Mouse (Mus musculus) MEL (cell line): ENCODE results near the gene Zfand3. TPM values are rescaled to one million over a fixed set of nuclear protein-coding genes. Genes with fewer than 3 reads are reported as not detected.

Experiments used
- DNase-seq: peaks from one replicate; pipeline ENCODE4 v3.0.0; 2011; ENCODE audit warnings: low read depth, low spot score
- H3K27ac ChIP-seq: 2 replicates; pipeline ENCODE4 v1.5.1; 2012; ENCODE audit warnings: low read depth, mild to moderate bottlenecking, control low read depth, low read length, moderate library complexity; ENCODE audit not compliant: control insufficient read depth
- H3K27me3 ChIP-seq, 2 experiments: fragments of 150-350 bp in 1 of 2; sonication (generic) in 1 of 2; 2 replicates each; pipeline ENCODE4 v1.6.1; 2012; ENCODE audit warnings: low read length in 2 of 2, mild to moderate bottlenecking in 2 of 2, improper control_type of control experiment in 1 of 2, moderate library complexity in 1 of 2; ENCODE audit not compliant: insufficient read depth in 2 of 2, control insufficient read depth in 1 of 2
- H3K36me3 ChIP-seq, 2 experiments: 2 replicates each; pipeline ENCODE4 v1.6.1; 2012 to 2014; ENCODE audit warnings: low read length in 2 of 2, improper control_type of control experiment in 1 of 2, inconsistent platforms in 1 of 2, mild to moderate bottlenecking in 1 of 2; ENCODE audit not compliant: insufficient read depth in 2 of 2, control insufficient read depth in 1 of 2
- H3K4me1 ChIP-seq, 2 experiments: fragments of 150-350 bp in 1 of 2; sonication (generic) in 1 of 2; 2 replicates each; pipeline ENCODE4 v1.6.1; 2012; ENCODE audit warnings: low read length in 2 of 2, improper control_type of control experiment in 1 of 2, mild to moderate bottlenecking in 1 of 2; ENCODE audit not compliant: insufficient read depth in 2 of 2, control insufficient read depth in 1 of 2
- H3K4me3 ChIP-seq, 2 experiments: fragments of 150-350 bp in 1 of 2; sonication (generic) in 1 of 2; 2 replicates each; pipeline ENCODE4 v1.5.1; 2012; ENCODE audit warnings: low read depth in 2 of 2, low read length in 2 of 2, mild to moderate bottlenecking in 2 of 2, moderate library complexity in 2 of 2, control low read depth in 1 of 2, improper control_type of control experiment in 1 of 2; ENCODE audit not compliant: control insufficient read depth in 1 of 2, insufficient read depth in 1 of 2
- H3K79me2 ChIP-seq: 2 replicates; pipeline ENCODE4 v1.6.1; 2012; ENCODE audit warnings: mild to moderate bottlenecking, low read length, moderate library complexity; ENCODE audit not compliant: control insufficient read depth, poor library complexity, insufficient read depth
- H3K9ac ChIP-seq: 2 replicates; pipeline ENCODE4 v1.6.1; 2012; ENCODE audit warnings: low read depth, mild to moderate bottlenecking, control low read depth, low read length, moderate library complexity; ENCODE audit not compliant: control insufficient read depth, poor library complexity, severe bottlenecking
- H3K9me3 ChIP-seq: fragments of 150-350 bp; sonication (generic); replicated peaks from 2 replicates; pipeline ENCODE4 v1.6.1; 2012; ENCODE audit warnings: mild to moderate bottlenecking, low read length, improper control_type of control experiment, moderate library complexity; ENCODE audit not compliant: insufficient read depth
- BHLHE40 ChIP-seq: IDR thresholded peaks from 2 replicates; pipeline ENCODE4 v1.6.1; 2012; ENCODE audit warnings: low read depth, mild to moderate bottlenecking, inconsistent platforms, low read length, improper control_type of control experiment, borderline replicate concordance
- E2F4 ChIP-seq: IDR thresholded peaks from 2 replicates; pipeline ENCODE4 v1.6.1; 2011; ENCODE audit warnings: low read depth, low read length, improper control_type of control experiment, borderline replicate concordance
- ELF1 ChIP-seq: IDR thresholded peaks from 2 replicates; pipeline ENCODE4 v1.6.1; 2014; ENCODE audit warnings: low read depth, mild to moderate bottlenecking, inconsistent platforms, low read length, improper control_type of control experiment, moderate library complexity
- EP300 ChIP-seq, 2 experiments: IDR thresholded peaks; 2 replicates each; pipeline ENCODE4 v1.6.1; 2011; ENCODE audit warnings: improper control_type of control experiment in 2 of 2, low read length in 2 of 2, low read depth in 1 of 2, mild to moderate bottlenecking in 1 of 2
- GATA1 ChIP-seq: IDR thresholded peaks from 2 replicates; pipeline ENCODE4 v1.6.1; 2011; ENCODE audit warnings: low read depth, low read length, improper control_type of control experiment
- JUND ChIP-seq: IDR thresholded peaks from 2 replicates; pipeline ENCODE4 v1.6.1; 2011; ENCODE audit warnings: low read depth, mild to moderate bottlenecking, improper control_type of control experiment, low read length
- MAX ChIP-seq: IDR thresholded peaks from 2 replicates; pipeline ENCODE4 v1.6.1; 2011; ENCODE audit warnings: low read length, improper control_type of control experiment
- MAZ ChIP-seq: IDR thresholded peaks from 2 replicates; pipeline ENCODE4 v1.6.1; 2012; ENCODE audit warnings: low read depth, mild to moderate bottlenecking, inconsistent platforms, low read length, improper control_type of control experiment
- MYB ChIP-seq: IDR thresholded peaks from 2 replicates; pipeline ENCODE4 v1.6.1; 2011; ENCODE audit warnings: mild to moderate bottlenecking, low read depth, low read length, improper control_type of control experiment
- NRF1 ChIP-seq: IDR thresholded peaks from 2 replicates; pipeline ENCODE4 v1.6.1; 2014; ENCODE audit warnings: low read depth, mild to moderate bottlenecking, inconsistent platforms, low read length, improper control_type of control experiment, moderate library complexity; ENCODE audit not compliant: poor library complexity, insufficient read depth, severe bottlenecking
- POLR2A ChIP-seq, 2 experiments: IDR thresholded peaks; 2 replicates each; pipeline ENCODE4 v1.6.1; 2011 to 2012; ENCODE audit warnings: low read length in 2 of 2, mild to moderate bottlenecking in 2 of 2, control low read depth in 1 of 2, improper control_type of control experiment in 1 of 2, low read depth in 1 of 2, moderate library complexity in 1 of 2; ENCODE audit not compliant: control insufficient read depth in 1 of 2, insufficient read depth in 1 of 2, poor library complexity in 1 of 2
- POLR2AphosphoS5 ChIP-seq: IDR thresholded peaks from 2 replicates; pipeline ENCODE4 v1.6.1; 2012; ENCODE audit warnings: low read depth, borderline replicate concordance, mild to moderate bottlenecking, inconsistent platforms, low read length, moderate library complexity, mixed read lengths
- RCOR1 ChIP-seq: IDR thresholded peaks from 2 replicates; pipeline ENCODE4 v1.6.1; 2012; ENCODE audit warnings: low read depth, mild to moderate bottlenecking, inconsistent platforms, low read length, improper control_type of control experiment
- SMC3 ChIP-seq: IDR thresholded peaks from 2 replicates; pipeline ENCODE4 v1.6.1; 2011; ENCODE audit warnings: low read depth, low read length, improper control_type of control experiment
- TAL1 ChIP-seq: IDR thresholded peaks from 2 replicates; pipeline ENCODE4 v1.6.1; 2012; ENCODE audit warnings: mild to moderate bottlenecking, inconsistent platforms, low read length, moderate library complexity, mixed read lengths
- UBTF ChIP-seq: IDR thresholded peaks from 2 replicates; pipeline ENCODE4 v1.6.1; 2012; ENCODE audit warnings: low read depth, mild to moderate bottlenecking, inconsistent platforms, low read length, improper control_type of control experiment, moderate library complexity, borderline replicate concordance; ENCODE audit not compliant: insufficient read depth
- ZC3H11A ChIP-seq: IDR thresholded peaks from 2 replicates; pipeline ENCODE4 v1.6.1; 2012; ENCODE audit warnings: low read depth, mild to moderate bottlenecking, inconsistent platforms, low read length, improper control_type of control experiment
- ZKSCAN1 ChIP-seq: IDR thresholded peaks from 2 replicates; pipeline ENCODE4 v1.6.1; 2012; ENCODE audit warnings: low read depth, mild to moderate bottlenecking, inconsistent platforms, low read length, improper control_type of control experiment, moderate library complexity
- ZMIZ1 ChIP-seq: IDR thresholded peaks from 2 replicates; pipeline ENCODE4 v1.6.1; 2012; ENCODE audit warnings: low read depth, mild to moderate bottlenecking, inconsistent platforms, low read length, improper control_type of control experiment, moderate library complexity
- ZNF384 ChIP-seq: IDR thresholded peaks from 2 replicates; pipeline ENCODE4 v1.6.1; 2012; ENCODE audit warnings: low read depth, mild to moderate bottlenecking, inconsistent platforms, low read length, improper control_type of control experiment
- polyA plus RNA-seq, 2 experiments: library from polyadenylated mRNA; stranded (reverse) in 1 of 2; unstranded in 1 of 2; fragments of >175 nt in 1 of 2; fragments of >200 nt in 1 of 2; gene quantifications; 2 replicates each; pipeline versions ENCODE4 v1.2.1 to v1.2.4; 2012; ENCODE audit warnings: low replicate concordance in 2 of 2, low read depth in 1 of 2; ENCODE audit not compliant: insufficient read length in 2 of 2, insufficient read depth in 1 of 2, missing spikeins in 1 of 2
- total RNA-seq: library from RNA; depleted of rRNA; stranded (reverse); fragments of 300-350 nt; gene quantifications from 2 replicates; pipeline ENCODE4 v1.2.3, GENCODE M21; 2012

Zfand3 gene
- total and polyA plus RNA-seq, 3 experiments = 28.3 to 48.8 TPM; not detected in 1

DNA sequence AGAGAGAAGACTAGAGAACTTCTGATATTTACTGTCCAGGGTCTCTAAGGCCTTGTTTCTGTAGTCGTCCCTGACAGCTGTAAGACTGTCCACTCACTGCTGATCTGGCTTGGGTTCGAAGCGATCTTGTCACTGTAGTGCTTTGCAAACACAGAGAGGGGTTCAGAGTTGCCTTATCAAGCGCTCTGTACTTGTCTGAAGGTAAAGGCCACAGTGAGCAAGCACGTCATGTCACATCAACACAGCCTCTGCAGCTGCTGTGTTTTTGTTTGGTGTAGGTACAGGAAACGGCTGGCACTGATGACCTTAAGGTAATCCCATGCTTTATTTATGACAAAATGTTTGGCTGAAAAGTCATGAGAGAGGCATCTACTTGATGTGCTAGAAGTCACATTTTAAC lies 139.6 kb downstream of the Zfand3 start:
- Histone ChIP-seq H3K9me3 (no peaks in the 10 kb centered on the region), H3K79me2 (no peaks in the 10 kb centered on the region; the same call in 1 of the 2 replicates), H3K4me1 (no peaks in the 10 kb centered on the region), H3K36me3 (peaks cover 0 to under 1% of the 10 kb centered on the region in 2 experiments; a peak in 2 of 4 replicates), H3K9ac (no peak overlapping the region), H3K27ac (no peak overlapping the region), H3K4me3 (no peak overlapping the region), H3K27me3 (no peaks in the 10 kb centered on the region)
- TF ChIP-seq EP300 (IDR thresholded peaks at IDR 0.05; ENCODE audit: low read depth in 1 of 2, low read length in 2 of 2) (no peak), UBTF (no peak), SMC3 (no peak), ZMIZ1 (no peak), BHLHE40 (no peak), NRF1 (no peak), MAZ (no peak), TAL1 (no peak), POLR2AphosphoS5 (no peak), POLR2A (IDR thresholded peaks at IDR 0.05; ENCODE audit: control insufficient read depth in 1 of 2, insufficient read depth in 1 of 2, low read depth in 1 of 2, low read length in 2 of 2, poor library complexity in 1 of 2) (no peak), ELF1 (no peak), MAX (no peak), JUND (no peak), RCOR1 (no peak), E2F4 (no peak)
- no peak for DNase-seq

DNA sequence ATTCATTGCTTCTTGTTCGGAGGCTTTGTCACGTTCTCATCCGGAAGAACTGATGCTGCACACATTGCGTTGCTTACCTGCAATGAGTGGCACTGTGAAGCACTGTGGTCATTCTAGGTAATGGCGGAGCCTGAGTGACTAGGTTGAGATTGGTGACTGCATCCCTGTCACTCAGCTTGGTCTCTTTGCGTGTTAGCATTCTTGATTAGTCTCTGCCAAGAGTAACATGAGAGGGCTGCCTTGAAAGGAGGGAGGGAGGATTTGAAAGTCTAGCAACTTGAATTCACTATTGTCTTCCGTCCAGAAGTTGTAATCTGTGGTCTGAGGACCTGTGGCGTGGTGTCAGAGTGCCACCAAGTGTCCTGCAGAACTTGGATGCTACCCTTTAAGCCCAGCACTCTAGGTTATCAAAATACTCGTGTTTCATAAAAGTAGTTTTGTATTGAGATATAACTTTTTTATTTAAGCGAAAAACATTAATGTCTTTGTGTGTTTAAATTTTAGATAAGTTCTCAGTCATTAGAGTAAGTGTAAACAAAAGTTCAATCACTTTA lies 141.1 kb downstream of the Zfand3 start:
- Histone ChIP-seq H3K9ac (no peak overlapping the region), H3K9me3 (no peaks in the 10 kb centered on the region), H3K27me3 (no peaks in the 10 kb centered on the region), H3K27ac (no peak overlapping the region), H3K4me1 (no peaks in the 10 kb centered on the region), H3K79me2 (no peaks in the 10 kb centered on the region; the same call in 1 of the 2 replicates), H3K4me3 (no peak overlapping the region), H3K36me3 (peaks cover 0 to under 1% of the 10 kb centered on the region in 2 experiments; a peak in 2 of 4 replicates)
- no peak for DNase-seq
- TF ChIP-seq MAX (no peak), ZC3H11A (no peak), GATA1 (no peak), EP300 (IDR thresholded peaks at IDR 0.05; ENCODE audit: low read depth in 1 of 2, low read length in 2 of 2) (no peak), BHLHE40 (no peak), ZNF384 (no peak), MYB (no peak), NRF1 (no peak), ZKSCAN1 (no peak), E2F4 (no peak)
